Mouse (Mus musculus): Measurements from ENCODE around the gene Mcm2. TPM values are rescaled to one million over a fixed set of nuclear protein-coding genes. Genes with fewer than 3 reads are reported as not detected.

Gene Mcm2
- polyA plus RNA-seq, 1 experiment, result 40.3 TPM

- Histone ChIP-seq H3K27me3 (ENCODE audit: control insufficient read depth, insufficient read depth, low read length) (no peaks in the 10 kb centered on the region), H3K36me3 (ENCODE audit: control insufficient read depth, insufficient read depth, low read length) (peaks cover 9% of the 10 kb centered on the region), H3K4me3 (ENCODE audit: extremely low read depth, insufficient read depth, insufficient read length) (no peak overlapping the region), H3K27ac (ENCODE audit: insufficient read depth, low read length) (no peak overlapping the region), H3K4me1 (ENCODE audit: control insufficient read depth, insufficient read depth, insufficient read length) (peaks cover 25% of the 10 kb centered on the region)
- 81% methylated on average over 4 of the region's 4 CpGs for WGBS
- DNase-seq (ENCODE audit: low read depth in 1 of 2, low spot score in 2 of 2), result no peak
- no peak for TF ChIP-seq POLR2A (IDR thresholded peaks at IDR 0.05; ENCODE audit: low read depth, low read length)
- no peak for TF ChIP-seq CTCF (IDR thresholded peaks at IDR 0.05; ENCODE audit: extremely low read depth, insufficient read depth, insufficient read length, insufficient replicate concordance)
These were observed 5.9 kb upstream of the Mcm2 start for GRCm38 (mm10) chr6:88904456-88904974.

- no peaks in the 10 kb centered on the region for H3K27me3 ChIP-seq (ENCODE audit: control insufficient read depth, insufficient read depth, low read length)
- H3K4me3 ChIP-seq (ENCODE audit: extremely low read depth, insufficient read depth, insufficient read length), result no peak overlapping the region
- peaks cover 3% of the 10 kb centered on the region for H3K36me3 ChIP-seq (ENCODE audit: control insufficient read depth, insufficient read depth, low read length)
- H3K27ac ChIP-seq (ENCODE audit: insufficient read depth, low read length), result no peak overlapping the region; the same call in 1 of the 2 replicates
- DNase-seq (ENCODE audit: low read depth in 1 of 2, low spot score in 2 of 2), result no peak
- 65% methylated on average over 5 of the region's 5 CpGs for WGBS
- peaks cover 25% of the 10 kb centered on the region for H3K4me1 ChIP-seq (ENCODE audit: control insufficient read depth, insufficient read depth, insufficient read length)
- TF ChIP-seq CTCF (IDR thresholded peaks at IDR 0.05; ENCODE audit: extremely low read depth, insufficient read depth, insufficient read length, insufficient replicate concordance), result no peak
- TF ChIP-seq POLR2A (IDR thresholded peaks at IDR 0.05; ENCODE audit: low read depth, low read length), result no peak
These were observed 5.1 kb upstream of the Mcm2 start for GRCm38 (mm10) chr6:88903708-88904107.

GRCm38 (mm10) chr6:88901947-88902820 is 3.6 kb upstream of the Mcm2 start, which contains the start of gene Tpra1:
Gene Tpra1 (plus strand): TSS chr6:88902251.
- WGBS, result under 1% methylated on average over 66 of the region's 66 CpGs
- peak; percentile 91 to 92 for DNase-seq (ENCODE audit: low read depth in 1 of 2, low spot score in 2 of 2)
- H3K27ac ChIP-seq (ENCODE audit: insufficient read depth, low read length), result peak within 1 kb of the TSS; percentile 93
- peak within 1 kb of the TSS; percentile 97 for H3K4me3 ChIP-seq (ENCODE audit: extremely low read depth, insufficient read depth, insufficient read length)
- no peaks in the 10 kb centered on the region for H3K36me3 ChIP-seq (ENCODE audit: control insufficient read depth, insufficient read depth, low read length)
- no peak; the same call in 1 of the 2 replicates for TF ChIP-seq POLR2A (IDR thresholded peaks at IDR 0.05; ENCODE audit: low read depth, low read length)
- no peak for TF ChIP-seq CTCF (IDR thresholded peaks at IDR 0.05; ENCODE audit: extremely low read depth, insufficient read depth, insufficient read length, insufficient replicate concordance)
- H3K4me1 ChIP-seq (ENCODE audit: control insufficient read depth, insufficient read depth, insufficient read length), result peaks cover 25% of the 10 kb centered on the region
- no peaks in the 10 kb centered on the region for H3K27me3 ChIP-seq (ENCODE audit: control insufficient read depth, insufficient read depth, low read length)

GRCm38 (mm10) chr6:88901471-88901870 is 2.9 kb upstream of the Mcm2 start:
- Histone ChIP-seq H3K27me3 (ENCODE audit: control insufficient read depth, insufficient read depth, low read length) (no peaks in the 10 kb centered on the region), H3K36me3 (ENCODE audit: control insufficient read depth, insufficient read depth, low read length) (no peaks in the 10 kb centered on the region), H3K4me3 (ENCODE audit: extremely low read depth, insufficient read depth, insufficient read length) (peak overlapping the region; percentile 59), H3K4me1 (ENCODE audit: control insufficient read depth, insufficient read depth, insufficient read length) (peaks cover 25% of the 10 kb centered on the region), H3K27ac (ENCODE audit: insufficient read depth, low read length) (peak overlapping the region; percentile 57)
- WGBS, result 7% methylated on average over 5 of the region's 5 CpGs
- no peak for TF ChIP-seq POLR2A (IDR thresholded peaks at IDR 0.05; ENCODE audit: low read depth, low read length)
- no peak for TF ChIP-seq CTCF (IDR thresholded peaks at IDR 0.05; ENCODE audit: extremely low read depth, insufficient read depth, insufficient read length, insufficient replicate concordance)
- DNase-seq (ENCODE audit: low read depth in 1 of 2, low spot score in 2 of 2), result no peak

GRCm38 (mm10) chr6:88899628-88900027 is 1.0 kb upstream of the Mcm2 start:
- Histone ChIP-seq H3K27ac (ENCODE audit: insufficient read depth, low read length) (no peak overlapping the region), H3K36me3 (ENCODE audit: control insufficient read depth, insufficient read depth, low read length) (0 out of 2 replicates have a peak, but pooled peaks cover 2% of the 10 kb centered on the region), H3K4me3 (ENCODE audit: extremely low read depth, insufficient read depth, insufficient read length) (no peak overlapping the region), H3K27me3 (ENCODE audit: control insufficient read depth, insufficient read depth, low read length) (no peaks in the 10 kb centered on the region), H3K4me1 (ENCODE audit: control insufficient read depth, insufficient read depth, insufficient read length) (peaks cover 22% of the 10 kb centered on the region)
- TF ChIP-seq CTCF (IDR thresholded peaks at IDR 0.05; ENCODE audit: extremely low read depth, insufficient read depth, insufficient read length, insufficient replicate concordance), result no peak
- no peak for TF ChIP-seq POLR2A (IDR thresholded peaks at IDR 0.05; ENCODE audit: low read depth, low read length)
- DNase-seq (ENCODE audit: low read depth in 1 of 2, low spot score in 2 of 2), result no peak
- 90% methylated on average over 2 of the region's 2 CpGs for WGBS

GRCm38 (mm10) chr6:88899086-88899485 is 506 bp upstream of the Mcm2 start:
- no peak for DNase-seq (ENCODE audit: low read depth in 1 of 2, low spot score in 2 of 2)
- no peak for TF ChIP-seq CTCF (IDR thresholded peaks at IDR 0.05; ENCODE audit: extremely low read depth, insufficient read depth, insufficient read length, insufficient replicate concordance)
- Histone ChIP-seq H3K4me3 (ENCODE audit: extremely low read depth, insufficient read depth, insufficient read length) (no peak overlapping the region), H3K4me1 (ENCODE audit: control insufficient read depth, insufficient read depth, insufficient read length) (peaks cover 18% of the 10 kb centered on the region), H3K36me3 (ENCODE audit: control insufficient read depth, insufficient read depth, low read length) (0 out of 2 replicates have a peak, but pooled peaks cover 3% of the 10 kb centered on the region), H3K27ac (ENCODE audit: insufficient read depth, low read length) (no peak overlapping the region), H3K27me3 (ENCODE audit: control insufficient read depth, insufficient read depth, low read length) (no peaks in the 10 kb centered on the region)
- 56% methylated on average over 4 of the region's 4 CpGs for WGBS
